Mouse (Mus musculus) hindlimb bud, embryonic 11.5 days (tissue): ENCODE data around the gene Sipa1l3.

Source experiments
- DNase-seq: peaks from one replicate; pipeline ENCODE4 v3.0.0-alpha.2; 2012; ENCODE audit warnings: low read depth, low spot score; ENCODE audit errors: extremely low spot score

Sipa1l3 gene

GRCm38 (mm10) chr7:29518421-29519210, at the start of gene Sipa1l3:
Gene Sipa1l3, minus strand, starts transcription at chr7:29518641.
- DNase-seq = peak; percentile 89

DNA sequence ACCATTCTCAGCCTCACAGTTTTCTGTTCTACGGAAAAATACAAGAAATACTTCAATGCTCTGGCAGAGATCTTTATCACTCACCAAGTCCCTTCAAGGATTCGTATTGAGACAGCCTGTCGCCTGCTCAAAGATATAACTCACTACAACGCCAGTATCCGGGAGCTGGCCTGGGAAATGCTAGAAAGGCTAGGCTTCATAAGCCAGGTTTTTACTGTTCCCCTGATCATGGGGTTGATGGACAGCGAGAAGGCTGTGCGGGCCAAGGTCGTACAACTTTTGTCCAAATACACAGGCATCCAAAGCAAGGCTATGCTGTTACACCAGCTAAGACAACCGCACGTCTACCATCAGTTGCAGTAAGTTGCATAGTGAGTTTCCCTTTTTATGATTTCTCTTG, 44.6 kb upstream of the Sipa1l3 start:
- no peak for DNase-seq

DNA sequence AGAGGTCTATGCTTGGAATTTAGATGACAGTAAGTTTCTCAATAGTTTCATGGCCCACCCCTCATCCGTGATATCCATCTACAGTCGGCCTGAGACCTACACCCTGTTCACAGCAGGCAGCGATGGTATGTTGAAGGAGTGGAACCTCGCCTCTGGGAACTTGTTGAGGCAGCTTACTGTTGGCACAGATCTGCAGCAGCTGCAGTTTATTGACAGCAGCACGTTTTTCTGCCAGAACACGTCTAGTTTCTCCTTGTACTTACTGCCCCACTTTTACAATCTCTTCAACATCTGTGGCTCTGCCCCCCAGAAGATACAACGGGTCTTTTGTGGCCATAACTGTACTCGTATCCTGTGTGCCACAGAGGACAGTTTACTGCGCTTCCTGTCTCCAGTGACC, 42.6 kb upstream of the Sipa1l3 start:
- no peak for DNase-seq

DNA sequence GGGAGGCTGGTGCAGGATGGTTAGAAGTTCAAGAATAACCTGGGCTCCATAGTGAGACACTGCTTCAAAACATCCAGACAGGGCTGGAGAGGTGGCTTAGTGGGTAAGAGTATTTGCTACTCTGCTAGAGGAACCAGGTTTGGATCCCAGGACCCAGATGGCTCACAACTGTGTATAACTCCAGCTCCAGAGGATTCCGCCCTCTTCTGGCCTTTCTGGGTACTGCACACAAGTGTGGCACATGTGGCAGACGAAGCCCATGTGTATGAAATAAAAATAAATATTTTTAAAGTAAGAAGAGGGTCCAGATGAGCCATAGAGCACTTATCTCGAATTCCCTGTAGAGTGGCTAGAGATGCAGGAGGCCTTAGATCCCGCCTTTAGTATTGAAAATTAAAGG, 40.8 kb upstream of the Sipa1l3 start:
- DNase-seq = no peak

- DNase-seq = no peak
Observed at GRCm38 (mm10) chr7:29558744-29559143, 40.3 kb upstream of the Sipa1l3 start.

DNA sequence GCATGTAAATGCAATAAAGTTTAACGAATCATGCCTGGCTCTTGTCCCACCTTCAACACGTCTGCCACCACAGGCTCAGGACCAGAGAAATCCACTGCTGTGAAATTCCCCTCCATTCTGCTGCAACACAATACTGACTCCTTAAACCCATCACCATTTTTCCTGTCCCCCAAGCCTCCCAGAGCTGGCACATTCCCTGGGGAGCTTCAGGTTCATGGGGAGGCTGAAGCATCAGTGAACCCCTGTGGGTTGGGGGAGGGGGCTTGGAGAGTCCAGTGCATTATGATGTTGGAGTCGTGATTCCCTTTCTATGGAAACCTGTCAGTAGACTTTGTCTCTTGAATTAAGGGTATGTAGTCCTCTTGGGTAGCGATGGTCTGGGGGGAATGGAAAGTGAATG, 37.8 kb upstream of the Sipa1l3 start:
- no peak for DNase-seq

GRCm38 (mm10) chr7:29555521-29555920, 37.1 kb upstream of the Sipa1l3 start:
- no peak for DNase-seq

GRCm38 (mm10) chr7:29555051-29555450, 36.6 kb upstream of the Sipa1l3 start:
- DNase-seq = no peak

- DNase-seq = peak; percentile 18
Observed at GRCm38 (mm10) chr7:29550691-29551090, 32.2 kb upstream of the Sipa1l3 start.

- DNase-seq = no peak
Observed at GRCm38 (mm10) chr7:29541608-29542007, 23.2 kb upstream of the Sipa1l3 start.

DNA sequence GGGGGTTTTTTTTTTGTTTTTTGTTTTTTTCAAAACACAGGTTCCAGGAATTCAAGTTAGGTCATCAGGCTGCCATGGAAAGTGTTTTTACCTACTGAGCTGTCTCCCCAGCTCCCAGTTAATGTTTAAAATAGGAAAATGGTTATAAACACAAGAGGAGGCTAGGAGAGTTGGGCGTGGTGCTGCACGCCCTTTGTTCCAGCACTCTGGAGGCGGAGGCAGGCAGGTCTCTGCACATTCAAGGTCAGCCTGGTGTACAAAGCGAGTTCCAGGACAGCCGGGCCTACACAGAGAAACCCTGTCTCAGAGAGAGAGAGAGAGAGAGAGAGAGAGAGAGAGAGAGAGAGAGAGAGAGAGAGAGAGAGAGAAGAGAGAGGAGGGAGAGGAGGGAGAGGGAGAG, 22.7 kb upstream of the Sipa1l3 start:
- DNase-seq = no peak

DNA sequence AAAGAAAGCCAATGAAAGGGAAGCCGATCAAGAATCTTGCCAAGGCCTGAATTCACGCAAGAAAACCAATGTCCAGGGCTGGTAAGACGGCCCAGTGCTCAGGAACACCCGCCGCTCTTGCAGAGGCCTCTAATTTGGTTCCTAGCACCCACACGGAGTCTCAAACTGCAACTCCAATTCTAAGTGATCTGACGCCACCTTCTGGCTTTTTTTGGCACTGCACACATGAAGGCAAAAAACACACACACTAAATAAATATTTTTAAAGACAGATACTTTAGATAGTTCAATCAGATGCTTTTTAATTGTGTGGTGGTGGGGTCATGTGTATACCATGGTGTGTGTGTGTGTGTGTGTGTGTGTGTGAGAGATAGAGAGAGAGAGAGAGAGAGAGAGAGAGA, 22.2 kb upstream of the Sipa1l3 start:
- no peak for DNase-seq

DNA sequence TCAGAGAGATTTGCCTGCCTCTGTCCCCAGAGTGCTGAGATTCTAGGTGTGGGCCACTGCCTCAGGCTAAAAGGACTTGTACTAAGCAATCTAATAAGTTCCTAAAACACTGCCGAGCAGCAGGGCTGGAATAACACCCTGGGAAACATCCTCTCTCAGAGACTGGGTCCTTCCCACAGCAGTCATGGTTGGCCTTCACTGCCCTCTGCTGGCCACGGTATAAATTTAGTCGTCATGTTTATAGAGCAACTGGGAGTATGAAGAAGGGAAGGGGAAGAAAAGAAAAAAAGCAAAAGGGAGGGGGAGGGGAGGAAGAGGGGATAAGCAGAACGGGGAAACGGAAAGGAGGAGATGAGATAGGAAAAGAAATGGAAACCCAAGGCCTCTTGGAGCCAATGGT, 5.3 kb upstream of the Sipa1l3 start:
- DNase-seq = no peak

DNA sequence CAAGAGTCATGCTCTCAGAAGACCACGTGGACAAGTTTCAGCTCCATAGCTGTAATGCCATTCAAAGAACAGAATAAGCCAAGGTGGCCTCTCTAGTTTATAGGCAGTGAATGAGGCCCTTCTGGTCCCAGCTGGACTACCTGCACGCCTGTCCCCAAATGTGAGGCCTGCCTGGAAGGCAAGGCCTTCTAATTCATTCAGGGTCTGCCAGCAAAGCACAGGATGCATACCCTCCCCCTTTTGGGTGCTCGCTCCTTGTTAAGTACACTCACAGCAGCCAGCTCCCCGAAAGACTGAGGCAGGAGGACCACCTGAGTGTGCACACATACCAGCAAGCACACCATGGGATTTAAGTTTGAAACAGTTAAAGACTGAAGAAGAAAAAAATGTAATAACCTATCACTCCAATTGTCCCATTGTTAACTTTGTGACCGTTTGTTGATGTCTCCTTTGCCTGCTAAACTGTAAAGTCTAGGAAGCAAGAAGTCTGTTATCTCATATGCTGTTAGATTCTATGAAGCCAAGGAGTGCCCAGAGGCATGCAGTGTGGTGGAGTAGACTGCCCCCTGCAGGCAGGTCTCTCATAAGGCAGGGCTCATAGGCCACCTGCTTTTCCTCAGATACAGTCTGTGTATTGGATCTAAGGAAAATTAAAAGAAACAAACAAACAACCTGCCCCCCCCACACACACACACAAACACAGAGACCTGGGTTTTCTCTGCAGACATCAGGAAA, 3.6 kb upstream of the Sipa1l3 start:
- peak; percentile 46 for DNase-seq

- no peak for DNase-seq
Observed at GRCm38 (mm10) chr7:29521365-29521764, 2.9 kb upstream of the Sipa1l3 start.

DNA sequence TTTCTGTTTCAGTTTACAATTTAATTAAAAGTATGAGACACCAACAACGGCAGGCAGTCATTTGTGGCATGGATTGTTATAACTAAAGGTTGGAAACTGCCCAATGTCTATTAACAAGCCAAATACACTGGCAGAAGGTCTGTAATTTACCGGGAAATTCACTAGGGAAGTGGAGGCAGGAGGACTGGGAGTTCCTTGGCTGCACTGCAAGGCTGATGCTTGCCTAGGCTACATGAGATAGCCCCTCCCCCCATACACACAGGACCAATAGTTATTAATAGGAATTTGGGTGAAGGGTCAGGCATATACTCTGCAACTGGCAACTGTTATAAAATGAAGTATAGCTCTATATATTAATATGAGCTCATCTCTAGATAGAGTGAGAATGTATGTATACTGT, 2.4 kb upstream of the Sipa1l3 start:
- DNase-seq = no peak

- no peak for DNase-seq
Observed at GRCm38 (mm10) chr7:29519211-29519550, 740 bp upstream of the Sipa1l3 start.

- DNase-seq = no peak
Observed at GRCm38 (mm10) chr7:29518054-29518420, 404 bp downstream of the Sipa1l3 start.

- DNase-seq = no peak
Observed at GRCm38 (mm10) chr7:29517178-29517577, 1.3 kb downstream of the Sipa1l3 start.

DNA sequence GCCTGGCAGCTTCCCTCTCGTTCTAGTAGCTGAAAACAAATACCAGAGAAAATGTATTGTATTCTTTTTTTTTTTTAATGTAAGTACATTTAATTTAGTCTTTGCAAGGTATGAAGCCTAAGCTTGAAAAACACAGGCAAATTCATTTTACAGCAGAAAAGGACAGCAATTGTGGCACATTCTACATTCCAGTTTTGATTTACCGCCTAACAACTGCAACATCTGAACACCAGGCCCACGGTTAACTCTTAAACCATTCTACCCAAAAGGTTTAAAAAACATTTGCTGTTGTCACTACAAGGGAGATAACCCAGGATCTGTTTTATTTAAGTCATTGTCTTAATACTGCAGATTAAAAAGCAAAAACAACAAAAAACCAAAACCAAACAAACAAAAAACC, 2.8 kb downstream of the Sipa1l3 start:
- no peak for DNase-seq

DNA sequence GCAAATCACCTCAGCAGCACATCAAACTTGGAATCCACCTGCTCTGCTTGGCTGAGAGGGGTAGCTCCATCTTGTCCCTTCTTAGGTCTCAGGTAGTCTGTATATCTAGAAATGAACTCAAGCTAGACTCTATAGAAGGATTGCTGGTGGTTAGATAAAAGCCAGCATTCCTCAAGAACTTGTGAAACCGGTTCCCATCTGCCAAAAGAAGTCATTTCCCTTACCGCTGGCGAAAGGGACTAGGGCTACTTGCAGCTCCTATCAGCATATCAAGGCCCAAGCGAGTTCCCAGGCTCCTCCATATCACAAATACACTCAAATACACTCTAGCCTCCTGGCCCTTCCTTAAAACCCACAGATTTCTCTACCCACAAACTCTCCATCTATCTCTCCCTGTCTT, 5.7 kb downstream of the Sipa1l3 start:
- DNase-seq = no peak

DNA sequence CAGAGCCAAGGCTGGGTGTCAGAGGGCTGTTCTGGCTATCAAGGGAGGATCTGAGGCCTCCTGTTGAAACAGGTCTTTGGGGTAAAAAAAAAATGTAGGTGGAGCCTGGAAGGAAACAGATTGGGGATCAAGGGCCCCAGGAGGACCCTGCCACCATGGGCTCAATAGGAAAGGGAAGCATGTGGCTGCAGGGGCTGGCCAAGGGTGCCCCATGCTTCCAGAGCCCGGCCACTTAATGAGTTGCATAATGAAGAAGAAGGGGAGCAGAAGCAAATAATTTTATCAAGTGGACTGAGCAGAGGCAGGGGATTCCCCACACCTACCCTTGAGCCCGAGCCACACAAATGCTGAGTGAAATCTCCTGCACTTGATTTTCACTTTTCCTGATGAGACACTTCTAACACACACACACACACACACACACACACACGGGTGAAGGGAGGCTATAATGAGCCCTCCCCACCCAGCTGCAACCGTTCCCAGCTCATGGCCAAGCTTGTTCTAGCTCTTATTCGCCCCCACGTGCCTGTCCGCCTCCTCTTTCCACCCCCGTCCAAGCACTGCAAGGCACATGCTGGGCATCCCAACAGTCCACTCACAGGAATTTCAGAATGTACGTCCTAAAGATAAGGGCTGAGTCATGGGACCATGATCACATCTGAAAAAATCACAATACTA, 6.7 kb downstream of the Sipa1l3 start:
- DNase-seq = no peak
